Mouse (Mus musculus) kidney, adult 2 months (tissue): ENCODE measurements around the gene Pdia6.

Experiments used
- CTCF ChIP-seq: fragments of 200-500 bp; conservative IDR thresholded peaks from 2 replicates; pipeline ENCODE4 v1.5.1; 2011; ENCODE audit warnings: low read depth, mild to moderate bottlenecking, control low read depth, low read length, moderate library complexity, mixed read lengths; ENCODE audit not compliant: insufficient read depth, insufficient read length
- POLR2A ChIP-seq: fragments of 200-500 bp; IDR thresholded peaks from one replicate; pipeline ENCODE4 v1.6.1; 2011; ENCODE audit warnings: low read depth, low read length, control low read depth

DNA sequence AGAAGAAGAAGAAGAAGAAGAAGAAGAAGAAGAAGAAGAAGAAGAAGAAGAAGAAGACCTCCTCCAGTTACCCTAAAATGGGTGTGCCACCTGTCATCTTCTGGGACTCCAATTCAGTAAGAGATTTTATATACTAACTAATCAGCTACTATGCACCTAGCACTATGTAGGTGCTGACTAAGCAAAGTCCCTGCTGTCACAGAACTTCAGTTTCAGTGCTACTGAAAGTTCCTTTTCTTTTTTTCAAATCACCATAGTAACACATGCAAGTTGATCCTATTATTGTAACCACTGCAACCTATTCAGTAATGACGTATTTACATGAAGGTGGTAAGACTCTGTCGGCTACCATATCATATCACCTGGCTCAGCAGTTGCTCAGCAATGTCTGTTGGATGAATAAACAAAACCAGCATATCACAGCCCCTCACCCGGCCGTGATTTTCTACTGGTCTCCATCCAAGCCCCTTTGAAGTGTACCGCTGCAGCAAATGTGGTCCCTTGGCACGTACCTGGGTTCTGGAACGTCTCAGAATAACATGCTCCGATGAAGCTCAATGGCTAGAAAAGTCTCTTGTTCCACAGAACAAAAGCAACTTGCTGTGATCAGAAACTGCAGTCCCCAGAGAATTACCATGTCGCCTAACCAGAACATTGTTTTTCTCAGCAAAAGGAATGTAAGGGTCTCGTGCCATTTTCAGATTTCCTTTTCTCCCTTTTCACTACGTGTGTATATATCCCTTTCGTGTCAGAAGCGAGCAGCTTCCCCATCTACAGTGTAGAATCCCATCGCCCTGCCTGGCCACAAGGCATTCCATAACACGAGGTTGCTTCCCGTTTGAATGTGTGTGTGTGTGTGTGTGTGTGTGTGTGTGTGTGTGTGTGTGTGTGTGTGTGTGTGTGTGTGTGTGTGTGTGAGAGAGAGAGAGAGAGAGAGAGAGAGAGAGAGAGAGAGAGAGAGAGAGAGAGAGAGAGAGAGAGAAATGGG is 44.8 kb downstream of the Pdia6 start:
- TF ChIP-seq CTCF: no peak
- TF ChIP-seq POLR2A: no peak
